Mouse (Mus musculus) MN1 (cell line): ENCODE measurements around the gene Olfr1055.
"Not testable (repeated sequence)": the region's sequence is repeated elsewhere in the genome, so short reads cannot be mapped to it uniquely, and the experiment has no call there.

ENCODE experiments used
- DNase-seq: peaks from one replicate; pipeline ENCODE4 v3.0.0-alpha.2; 2016; ENCODE audit warnings: low spot score

Olfr1055 gene

DNA sequence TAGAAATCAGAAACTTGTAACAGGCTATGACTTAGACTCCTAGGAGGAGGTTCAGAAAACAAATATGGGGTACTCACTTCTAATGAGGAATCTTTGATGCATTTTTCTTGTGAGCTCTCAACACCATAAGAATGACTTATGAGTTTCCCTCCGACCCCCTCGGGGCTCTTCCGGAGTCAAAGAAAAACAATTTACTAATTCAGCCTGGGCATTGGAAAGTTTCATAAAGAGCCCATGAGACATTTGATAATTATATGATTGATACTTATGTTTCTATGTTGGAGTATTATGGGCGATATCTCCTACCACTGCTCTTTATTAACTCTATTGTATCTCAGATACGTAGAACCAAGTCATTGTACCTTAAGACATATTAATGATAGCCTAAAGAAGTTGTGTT is at the start of gene Olfr1055:
TSS of gene Olfr1055 (minus strand) at position 101 of the 400 bp plus-strand sequence.
- DNase-seq = no peak

DNA sequence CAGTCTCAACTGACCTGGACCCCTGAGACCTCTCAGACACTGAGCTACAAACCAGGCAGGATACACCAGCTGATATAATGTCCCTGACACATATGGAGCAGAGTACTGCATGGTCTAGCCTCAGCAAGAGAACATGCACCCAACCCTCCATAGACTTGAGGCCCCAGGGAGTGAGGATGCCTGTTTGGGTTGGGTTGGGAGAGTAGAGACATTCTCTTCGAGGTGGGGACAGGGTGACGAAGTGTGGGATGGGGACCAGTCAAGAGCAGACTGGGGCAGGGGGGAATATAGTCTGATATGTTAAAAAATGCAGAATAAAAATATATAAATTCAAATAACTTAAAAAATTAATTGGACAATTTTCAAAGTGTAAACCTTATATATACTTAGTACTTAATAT is 45.0 kb upstream of the Olfr1055 start:
- no peak for DNase-seq

DNA sequence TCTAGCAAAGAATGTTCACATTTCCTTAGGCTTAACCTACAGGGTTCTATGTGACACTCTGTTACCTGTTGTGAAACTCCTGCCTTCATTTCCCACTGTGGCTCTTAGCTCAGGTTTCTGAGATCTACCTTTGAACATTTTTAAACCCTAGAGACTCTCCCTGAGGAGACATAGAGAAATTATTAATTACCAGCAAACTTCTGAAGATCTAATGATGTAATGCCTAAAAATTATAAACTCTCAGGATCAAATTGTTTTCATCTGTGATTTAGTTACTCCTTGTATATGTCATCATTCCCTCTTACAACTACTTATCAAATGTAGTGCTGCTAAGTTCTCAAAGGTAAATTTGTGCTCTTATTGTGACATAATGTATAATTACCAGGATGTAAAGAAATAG is 38.4 kb upstream of the Olfr1055 start, which contains the start of gene Olfr1058:
TSS of gene Olfr1058 (minus strand) at position 101 of the 400 bp plus-strand sequence.
- DNase-seq = not testable (repeated sequence)

DNA sequence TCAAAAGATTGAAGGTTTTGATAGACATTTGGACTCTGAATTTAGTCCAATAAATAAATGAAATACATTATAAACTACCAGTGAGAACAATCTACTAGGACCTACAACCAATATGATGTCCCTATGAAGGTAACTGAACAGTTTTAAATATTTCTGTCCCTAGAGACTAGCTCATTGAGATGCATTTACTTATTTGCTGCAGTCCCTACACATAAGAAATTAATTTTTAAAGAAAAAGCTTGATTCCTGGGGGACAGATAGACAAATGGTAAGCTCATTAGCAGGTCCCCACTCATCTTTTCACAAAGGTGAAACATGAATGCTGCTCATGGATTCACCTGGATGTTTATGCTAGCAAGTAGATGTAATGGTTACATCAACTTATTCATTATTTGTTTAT is 28.2 kb upstream of the Olfr1055 start, which contains the start of gene Olfr1057:
TSS of gene Olfr1057 (minus strand) at position 101 of the 400 bp plus-strand sequence.
- no peak for DNase-seq

DNA sequence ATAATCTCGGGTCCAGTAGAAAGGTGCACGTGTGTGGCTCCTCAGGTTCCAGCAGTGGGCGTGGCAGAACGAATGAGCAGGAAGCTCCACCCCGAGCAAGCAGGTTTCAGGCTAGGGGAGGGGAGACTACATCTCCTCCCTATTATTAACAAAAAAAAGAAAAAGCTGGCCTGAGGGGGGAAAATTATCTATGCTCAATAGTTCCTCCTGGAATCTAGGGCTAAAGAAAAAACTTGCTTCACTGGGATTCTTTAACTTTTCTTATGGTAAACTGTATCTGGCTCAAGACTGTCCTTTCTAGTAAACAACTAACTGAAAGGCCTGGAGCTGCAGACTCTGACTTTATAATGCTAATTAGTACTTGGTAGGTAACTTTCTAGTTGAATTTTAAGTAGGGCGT is 16.3 kb upstream of the Olfr1055 start:
- DNase-seq = not testable (repeated sequence)

DNA sequence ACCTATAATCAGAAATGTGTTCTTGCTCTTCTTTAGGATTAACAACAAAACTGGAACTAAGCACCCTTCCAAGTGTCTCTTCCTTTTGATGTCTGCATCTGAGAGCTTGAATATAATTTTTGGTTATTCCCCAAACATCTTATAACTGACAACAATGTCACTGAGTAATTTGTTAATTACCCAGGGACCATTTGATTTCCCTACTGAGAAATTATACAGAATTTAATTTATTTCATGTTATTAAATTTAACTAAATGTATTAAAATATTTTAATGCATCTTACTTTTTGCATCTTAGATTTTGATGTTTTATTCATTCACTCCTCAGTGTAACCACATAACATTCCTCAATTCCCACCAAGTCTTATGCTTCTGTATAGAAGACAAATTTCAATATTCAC is 12.3 kb upstream of the Olfr1055 start, which contains the start of gene Olfr1056:
TSS of gene Olfr1056 (minus strand) at position 101 of the 400 bp plus-strand sequence.
- DNase-seq = no peak

DNA sequence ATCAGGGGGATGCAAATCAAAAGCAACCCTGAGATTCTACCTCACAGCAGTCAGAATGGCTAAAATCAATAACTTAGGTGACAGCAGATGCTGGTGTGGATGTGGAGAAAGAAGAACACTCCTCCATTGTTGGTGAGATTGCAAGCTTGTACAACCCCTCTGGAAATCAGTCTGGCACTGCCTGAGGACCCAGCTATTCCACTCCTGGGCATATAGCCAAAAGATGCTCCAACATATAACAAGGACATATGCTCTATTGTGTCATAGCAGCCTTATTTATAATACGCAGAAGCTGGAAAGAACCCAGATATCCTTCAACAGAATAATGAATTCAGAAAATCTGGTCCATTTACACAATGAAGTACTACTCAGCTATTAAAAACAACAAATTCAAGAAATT is 1.7 kb upstream of the Olfr1055 start:
- DNase-seq = not testable (repeated sequence)

DNA sequence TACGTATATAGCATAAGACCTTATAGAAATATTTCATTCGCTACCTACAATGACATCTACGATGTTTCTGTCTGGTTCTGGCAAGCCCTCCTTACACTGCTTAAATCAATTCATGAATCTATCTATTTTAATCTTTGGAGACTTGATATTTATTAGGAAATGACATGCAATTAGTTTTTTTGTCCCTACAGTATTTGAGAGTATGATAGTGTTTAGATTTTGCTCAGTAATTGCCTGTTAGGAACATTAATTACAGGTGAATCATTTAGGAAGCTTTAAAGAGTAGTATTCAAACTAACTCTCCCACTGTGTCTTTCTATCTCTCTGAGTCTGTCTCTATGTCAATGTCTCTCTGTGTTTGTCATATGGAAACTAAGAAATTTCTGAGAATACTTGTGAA is 14.8 kb downstream of the Olfr1055 start, which contains the start of gene Olfr1054:
TSS of gene Olfr1054 (minus strand) at position 101 of the 400 bp plus-strand sequence.
- no peak for DNase-seq

DNA sequence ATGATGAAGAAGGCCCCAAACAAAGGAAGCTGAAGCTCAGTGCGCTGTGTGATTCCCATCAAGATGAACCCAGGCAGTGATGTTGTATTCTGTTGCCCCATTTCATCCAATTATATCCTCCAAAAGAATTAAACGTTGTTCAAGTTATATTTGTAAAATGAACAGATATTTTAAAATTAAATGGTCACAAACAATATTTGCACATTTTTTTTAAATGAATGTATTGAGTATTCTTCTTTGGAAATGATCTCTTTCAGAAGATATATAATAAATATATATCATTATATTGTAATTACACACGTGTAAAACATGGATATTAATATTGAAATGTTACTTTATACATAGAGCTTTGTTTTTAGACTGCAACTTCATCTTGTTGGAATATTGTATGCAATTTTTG is 34.9 kb downstream of the Olfr1055 start, which contains the start of gene Olfr1053:
TSS of gene Olfr1053 (minus strand) at position 101 of the 400 bp plus-strand sequence.
- DNase-seq = no peak
